Mouse (Mus musculus): Measurements from ENCODE around the gene Itih5.

Gene Itih5

DNA sequence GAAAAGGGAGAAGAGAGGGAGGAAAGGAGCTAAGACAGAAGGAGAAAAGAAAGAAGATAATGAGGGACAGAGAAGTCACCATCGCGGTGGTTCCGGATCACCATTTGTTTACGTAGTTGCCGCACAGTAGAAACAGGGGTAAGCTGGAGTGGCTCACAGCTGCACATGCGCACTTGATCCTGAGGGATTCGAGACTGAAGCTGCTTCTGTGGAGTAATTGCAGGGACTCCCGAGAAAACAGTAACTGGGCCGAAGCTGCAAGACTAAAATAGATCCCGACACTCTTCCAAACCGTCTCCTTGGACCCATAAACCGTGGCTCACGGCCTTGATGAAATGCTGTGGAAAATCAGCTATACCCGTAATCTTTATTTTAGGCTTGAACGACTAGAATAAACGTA lies 16.6 kb downstream of the Itih5 start:
- DNase-seq, result no peak

DNA sequence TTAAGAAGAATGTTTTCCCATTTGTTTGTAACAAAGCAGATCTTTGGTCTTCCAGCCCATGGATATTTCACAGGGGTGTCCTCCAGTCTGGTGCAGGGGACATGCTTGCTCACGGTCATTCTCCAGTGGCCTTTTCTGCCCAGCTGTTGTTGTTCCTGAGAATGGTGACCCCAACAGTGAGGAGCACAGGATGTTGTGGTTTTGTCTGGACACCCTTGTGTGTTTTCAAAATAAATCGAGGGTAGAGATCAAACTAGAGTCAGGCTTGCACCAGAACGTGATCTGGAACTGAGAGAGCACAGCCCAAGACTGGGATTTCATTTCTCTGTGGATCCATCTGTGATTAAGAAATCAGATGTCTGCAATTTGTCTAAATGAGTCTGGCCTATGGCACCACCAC lies 40.2 kb downstream of the Itih5 start:
- DNase-seq, result no peak

DNA sequence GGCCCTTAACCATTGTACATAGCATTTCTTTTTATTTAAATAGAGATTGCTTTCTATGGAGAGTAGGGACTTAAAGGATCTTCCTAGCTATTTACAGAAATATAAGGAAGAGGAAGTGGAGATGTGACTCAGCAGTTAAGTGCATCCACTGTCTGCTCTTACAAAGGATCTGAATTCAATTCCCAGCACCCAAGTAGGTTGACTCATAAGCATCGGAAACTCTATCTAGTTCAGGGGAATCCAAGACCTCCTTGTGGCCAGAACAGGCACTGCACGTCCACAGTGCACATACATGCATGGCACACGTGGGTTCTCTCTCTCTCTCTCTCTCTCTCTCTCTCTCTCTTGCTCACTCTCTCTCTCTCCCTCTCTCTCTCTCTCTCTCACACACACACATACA lies 41.8 kb downstream of the Itih5 start:
- no peak for DNase-seq

- no peak for DNase-seq
These were observed 46.0 kb downstream of the Itih5 start for GRCm38 (mm10) chr2:10199326-10199725.

GRCm38 (mm10) chr2:10200736-10201285 lies 47.4 kb downstream of the Itih5 start:
- DNase-seq, result peak; percentile 64 to 65

GRCm38 (mm10) chr2:10204301-10204700 lies 50.9 kb downstream of the Itih5 start:
- peak in 1 of 2 experiments; percentile 30 for DNase-seq

GRCm38 (mm10) chr2:10213468-10213867 lies 60.1 kb downstream of the Itih5 start:
- DNase-seq, result no peak

- no peak for DNase-seq
These were observed 62.6 kb downstream of the Itih5 start for GRCm38 (mm10) chr2:10215876-10216565.

GRCm38 (mm10) chr2:10216566-10217247 lies 63.3 kb downstream of the Itih5 start:
- DNase-seq, result peak; percentile 52 to 63

DNA sequence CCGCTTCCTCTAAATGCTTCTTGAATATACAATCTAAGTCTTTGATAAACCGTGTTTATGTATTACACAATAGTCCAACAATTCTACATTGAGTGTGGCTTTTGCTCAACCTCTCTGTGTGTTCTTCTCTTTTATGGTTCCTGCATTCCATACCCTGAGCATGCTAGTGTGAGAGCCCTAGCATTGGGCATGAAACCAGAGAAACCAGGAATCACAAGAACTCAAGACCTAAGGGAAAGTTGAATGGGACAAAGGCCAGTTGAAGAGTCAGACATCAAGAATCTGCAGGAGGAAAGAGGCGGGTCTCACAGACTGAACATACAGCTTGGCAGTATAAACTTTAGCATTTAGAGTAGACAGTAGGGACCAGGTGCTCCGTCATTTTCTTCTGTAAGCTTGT lies 68.5 kb downstream of the Itih5 start:
- DNase-seq, result no peak

DNA sequence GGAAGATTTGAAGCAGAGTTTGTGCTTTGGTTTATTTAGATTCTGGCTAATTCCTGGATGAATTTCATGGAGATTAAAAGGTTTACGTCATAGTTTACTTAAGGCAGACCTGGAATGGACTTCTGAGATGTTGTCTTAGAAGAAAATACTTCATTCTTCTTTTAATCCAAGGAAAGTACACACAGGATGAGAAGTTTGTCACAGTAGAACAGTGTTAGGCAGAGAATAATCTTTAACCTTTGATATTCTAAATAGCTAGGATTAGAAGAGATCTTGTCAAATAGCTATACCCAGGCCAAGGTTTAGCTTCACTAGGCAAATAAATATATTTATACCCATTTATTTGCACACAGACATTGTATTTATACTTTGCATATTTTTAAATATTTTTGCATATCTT lies 73.5 kb downstream of the Itih5 start:
- no peak for DNase-seq

- DNase-seq, result peak; percentile 45 to 57
These were observed 78.6 kb downstream of the Itih5 start for GRCm38 (mm10) chr2:10231971-10232370.

GRCm38 (mm10) chr2:10236554-10236953 lies 83.2 kb downstream of the Itih5 start:
- DNase-seq, result no peak

DNA sequence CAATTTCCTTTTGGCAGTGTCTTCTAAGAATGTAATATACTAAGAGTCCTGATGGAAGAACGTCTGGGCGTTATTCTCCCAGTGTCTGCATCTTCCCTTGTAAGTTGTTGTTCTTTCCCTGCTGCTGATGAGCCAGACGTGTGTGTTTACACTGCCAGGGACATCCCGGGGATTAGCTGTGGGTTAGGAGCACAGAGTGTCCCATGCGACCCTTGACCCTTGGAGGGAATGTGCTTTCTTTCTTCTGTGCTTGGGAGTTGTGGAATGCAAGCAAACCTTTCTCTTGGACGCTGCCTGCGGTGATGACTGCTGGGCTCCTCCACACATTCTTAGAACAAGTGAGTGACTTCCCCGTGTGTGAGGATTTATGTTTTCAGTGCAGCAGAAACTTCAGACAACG lies 89.6 kb downstream of the Itih5 start:
- DNase-seq, result no peak

- no peak for DNase-seq
These were observed 97.1 kb downstream of the Itih5 start for GRCm38 (mm10) chr2:10250441-10250840.

GRCm38 (mm10) chr2:10250926-10251325 lies 97.6 kb downstream of the Itih5 start:
- DNase-seq, result no peak

GRCm38 (mm10) chr2:10251466-10251865 lies 98.1 kb downstream of the Itih5 start:
- DNase-seq, result no peak

GRCm38 (mm10) chr2:10252016-10252415 lies 98.6 kb downstream of the Itih5 start:
- no peak for DNase-seq

GRCm38 (mm10) chr2:10253351-10253750 lies 100.0 kb downstream of the Itih5 start:
- no peak for DNase-seq

DNA sequence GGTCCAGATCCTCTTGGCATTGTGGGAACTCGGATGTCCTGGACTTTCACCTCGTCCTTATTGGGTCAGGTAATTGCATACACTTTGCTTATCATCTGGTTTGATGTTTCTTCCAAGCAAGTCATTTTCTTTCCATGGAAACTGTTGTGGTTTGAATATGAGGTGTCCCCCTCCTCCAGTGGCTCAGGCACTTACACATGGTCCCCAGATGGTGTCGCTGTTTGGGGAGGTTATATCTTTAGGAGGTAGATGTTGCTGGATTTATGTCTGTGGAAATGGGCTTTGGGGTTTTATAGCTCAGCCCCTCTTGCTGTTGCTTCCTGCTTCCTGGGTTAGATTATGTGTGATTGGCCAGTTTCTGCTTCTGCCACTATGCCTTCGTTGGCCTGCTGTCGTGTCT lies 103.6 kb downstream of the Itih5 start:
- no peak for DNase-seq

GRCm38 (mm10) chr2:10258312-10258711 lies 104.9 kb downstream of the Itih5 start:
- DNase-seq, result no peak

DNA sequence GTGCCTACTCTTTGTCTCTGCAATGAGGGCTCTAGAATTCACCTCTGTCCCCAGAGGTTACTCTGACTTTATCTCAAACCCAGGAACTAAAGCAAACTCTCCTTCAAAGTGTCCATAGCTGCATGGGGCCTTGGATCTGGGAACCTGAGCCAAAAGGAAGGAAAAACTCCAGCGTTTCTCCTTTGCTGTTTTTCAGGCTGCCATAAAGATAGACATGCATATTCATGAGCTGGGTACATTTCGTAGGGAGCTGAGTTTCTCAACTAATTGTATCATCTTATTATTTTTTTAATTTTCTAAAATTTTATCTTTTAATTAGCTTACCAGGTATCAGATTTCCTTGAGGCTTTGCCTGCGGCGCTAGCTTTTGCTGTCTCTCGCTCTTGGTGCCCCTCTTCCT lies 106.7 kb downstream of the Itih5 start:
- no peak for DNase-seq

DNA sequence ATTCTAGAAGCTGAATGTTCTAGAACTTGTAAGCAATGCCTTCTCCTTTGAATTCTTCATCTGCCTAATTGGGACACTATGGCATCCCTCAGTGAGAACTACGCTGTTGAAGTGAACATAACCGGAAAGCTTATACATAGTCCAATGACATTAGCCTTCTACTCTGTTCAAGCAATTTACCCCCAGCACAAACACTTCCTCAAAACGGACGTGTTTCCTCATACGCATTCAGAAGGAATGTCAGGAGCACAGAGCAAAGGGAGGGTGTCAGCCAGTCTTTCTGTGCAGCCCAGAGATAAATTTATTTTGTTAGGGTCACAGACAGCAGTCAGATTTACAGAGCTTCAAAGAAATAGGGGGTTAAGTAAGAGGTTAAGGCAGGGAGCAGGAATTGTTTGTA lies 108.0 kb downstream of the Itih5 start:
- no peak for DNase-seq

- no peak for DNase-seq
These were observed 109.4 kb downstream of the Itih5 start for GRCm38 (mm10) chr2:10262722-10263121.

Data from cerebellum, postnatal 10 days (tissue).